ENCODE assay signal across 8 mouse cellular contexts in genomic region chr16:33734545-33734944, GRCm38 (mm10). TPM values are rescaled to one million over a fixed set of nuclear protein-coding genes. Genes with fewer than 3 reads are reported as not detected.
DNase-seq lines count a peak whose midpoint lies in the region; ATAC-seq lines count a peak whose summit lies in the region.

No protein-coding gene starts in this region.

- peak; percentile 93 for ATAC-seq in forebrain, embryonic 14.5 days
- no peak for ATAC-seq in limb, embryonic 11.5 days (ENCODE audit: insufficient number of reproducible peaks, low FRiP score, low TSS enrichment, low read depth)

- H3K4me1 ChIP-seq in forebrain, embryonic 14.5 days (ENCODE audit: control insufficient read depth, insufficient read depth, low read length) = peaks cover 37% of the 10 kb centered on the region
- H3K4me1 ChIP-seq in limb, embryonic 11.5 days (ENCODE audit: control insufficient read depth, insufficient read depth, low read length) = peaks cover 11% of the 10 kb centered on the region; the same call in 1 of the 2 replicates

- no peaks in the 10 kb centered on the region for H3K9me3 ChIP-seq in forebrain, embryonic 14.5 days (replicated peaks; ENCODE audit: control insufficient read depth, low read length)
- H3K9me3 ChIP-seq in limb, embryonic 11.5 days (ENCODE audit: control insufficient read depth, low read length) = no peaks in the 10 kb centered on the region

- WGBS in forebrain, embryonic 14.5 days = 3% methylated on average over 10 of the region's 10 CpGs
- WGBS in limb, embryonic 11.5 days = 37% methylated on average over 10 of the region's 10 CpGs

- peak overlapping the region; percentile 85 for H3K27ac ChIP-seq in forebrain, embryonic 14.5 days (ENCODE audit: low read depth, low read length)
- no peak overlapping the region for H3K27ac ChIP-seq in limb, embryonic 11.5 days (replicated peaks; ENCODE audit: low read depth, low read length)

- no peaks in the 10 kb centered on the region for H3K27me3 ChIP-seq in forebrain, embryonic 14.5 days (replicated peaks; ENCODE audit: control insufficient read depth, insufficient read depth, low read length)
- H3K27me3 ChIP-seq in limb, embryonic 11.5 days (ENCODE audit: control insufficient read depth, insufficient read depth, low read length) = no peaks in the 10 kb centered on the region

- H3K4me2 ChIP-seq in forebrain, embryonic 14.5 days (ENCODE audit: low read length) = no peak overlapping the region
- H3K4me2 ChIP-seq in limb, embryonic 11.5 days (ENCODE audit: low read depth, severe bottlenecking) = no peak overlapping the region

- H3K9ac ChIP-seq in forebrain, embryonic 14.5 days (ENCODE audit: low read length) = no peak overlapping the region
- no peak overlapping the region for H3K9ac ChIP-seq in limb, embryonic 11.5 days (ENCODE audit: low read length)

- DNase-seq in spleen, adult 18-20 months = peak; percentile 42 to 47
- DNase-seq in spleen, adult 12 weeks (ENCODE audit: low spot score) = no peak
- DNase-seq in forebrain, embryonic 14.5 days (ENCODE audit: low spot score) = peak; percentile 98
- peak; percentile 34 for DNase-seq in limb, embryonic 11.5 days (ENCODE audit: low spot score)
- peak; percentile 78 to 82 for DNase-seq in spleen, postnatal 36 days (ENCODE audit: low spot score in 2 of 2)
- no peak for DNase-seq in kidney, postnatal 10 days
- no peak for DNase-seq in cerebellum, adult 8-10 months
- DNase-seq in urinary bladder, postnatal 10 days (ENCODE audit: low spot score) = no peak

- H3K36me3 ChIP-seq in forebrain, embryonic 14.5 days (ENCODE audit: control insufficient read depth, insufficient read depth, low read length) = peaks cover 17% of the 10 kb centered on the region
- no peaks in the 10 kb centered on the region for H3K36me3 ChIP-seq in limb, embryonic 11.5 days (ENCODE audit: control insufficient read depth, insufficient read depth, low read length)

- H3K4me3 ChIP-seq in forebrain, embryonic 14.5 days (ENCODE audit: low read depth, low read length) = no peak overlapping the region
- H3K4me3 ChIP-seq in limb, embryonic 11.5 days (ENCODE audit: low read depth, low read length) = no peak overlapping the region

RNA-seq across cellular contexts. Expression of gene Heg1, which starts 50.4 kb away (rescaled TPM):
- polyA plus RNA-seq in forebrain, embryonic 14.5 days (2014; fragmentation: Nextera tagmentation; extraction: Ambion mirVana) = 14.3 and 15.0 TPM in 2 replicates
- polyA plus RNA-seq in limb, embryonic 11.5 days (2014; fragmentation: Nextera tagmentation; extraction: Ambion mirVana) = 11.0 and 11.2 TPM in 2 replicates

RNA-seq across cellular contexts. Expression of gene Muc13, which starts 59.3 kb away (rescaled TPM):
- polyA plus RNA-seq in forebrain, embryonic 14.5 days (2014; fragmentation: Nextera tagmentation; extraction: Ambion mirVana) = not detected in 2 replicates
- 0.15 and 0.28 TPM in 2 replicates for polyA plus RNA-seq in limb, embryonic 11.5 days (2014; fragmentation: Nextera tagmentation; extraction: Ambion mirVana)

Comparison
In these comparisons a context has a peak if more than half of its experiments do, and no peak if none do; other contexts are left out.
1. DNase-seq: peak in spleen, adult 18-20 months (2 of 2), forebrain, embryonic 14.5 days (single experiment), limb, embryonic 11.5 days (single experiment) and spleen, postnatal 36 days (2 of 2); none in spleen, adult 12 weeks (single experiment), kidney, postnatal 10 days (single experiment), cerebellum, adult 8-10 months (single experiment) and urinary bladder, postnatal 10 days (single experiment).